Mouse (Mus musculus) liver, postnatal 0 days (tissue): ENCODE results near the gene Olfr1153.

ENCODE experiments used
- CTCF ChIP-seq: sonication (generic); IDR thresholded peaks from 2 replicates; pipeline ENCODE4 v1.5.1; 2016; ENCODE audit warnings: antibody characterized with exemption, low read depth
- EP300 ChIP-seq: IDR thresholded peaks from 2 replicates; pipeline ENCODE4 v1.6.1; 2016; ENCODE audit warnings: antibody characterized with exemption, low read depth, mild to moderate bottlenecking

DNA sequence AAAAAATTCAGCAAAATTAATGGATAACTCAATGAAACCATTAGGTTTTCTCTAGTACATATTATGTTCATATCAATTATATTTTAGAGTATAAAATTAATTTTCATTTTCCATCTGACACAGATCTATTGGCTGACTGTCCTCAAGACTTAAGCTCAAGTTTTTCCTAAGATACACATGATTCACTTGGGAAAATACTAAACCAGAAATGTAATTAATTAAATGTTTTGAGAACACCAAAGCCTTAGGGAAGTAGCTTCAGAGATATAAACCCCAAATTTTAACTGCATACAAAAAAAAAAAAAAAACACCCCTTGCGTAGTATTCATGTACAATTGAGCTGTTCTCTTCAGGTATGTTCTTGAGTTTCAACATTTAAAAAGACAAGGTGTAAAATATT lies 39.2 kb upstream of the Olfr1153 start, which contains the start of gene Olfr1151:
- TF ChIP-seq CTCF: no peak
- TF ChIP-seq EP300: no peak
